Mouse (Mus musculus) neural tube, embryonic 12.5 days (tissue): ENCODE measurements around the gene Dlk2. TPM values are rescaled to one million over a fixed set of nuclear protein-coding genes. Genes with fewer than 3 reads are reported as not detected.

Source experiments
- ATAC-seq: fragments of 200-750 bp; cut with Nextera tagmentation; 2 replicates; pipeline ENCODE4 v1.8.0; 2017; ENCODE audit warnings: low read depth, mild to moderate bottlenecking, moderate TSS enrichment, moderate library complexity; ENCODE audit not compliant: low FRiP score
- H3K27ac ChIP-seq: fragments of 300-500 bp; sonication (generic); 2 replicates; pipeline ENCODE4 v1.5.1; 2016
- H3K27me3 ChIP-seq: fragments of 300-500 bp; sonication (generic); replicated peaks from 2 replicates; pipeline ENCODE4 v1.6.1; 2016; ENCODE audit warnings: mild to moderate bottlenecking
- H3K36me3 ChIP-seq: fragments of 300-500 bp; sonication (generic); 2 replicates; pipeline ENCODE4 v1.6.1; 2016; ENCODE audit warnings: mild to moderate bottlenecking
- H3K4me1 ChIP-seq: fragments of 300-500 bp; sonication (generic); 2 replicates; pipeline ENCODE4 v1.6.1; 2016
- H3K4me2 ChIP-seq: fragments of 300-500 bp; sonication (generic); replicated peaks from 2 replicates; pipeline ENCODE4 v1.6.1; 2016; ENCODE audit warnings: mild to moderate bottlenecking
- H3K4me3 ChIP-seq: fragments of 300-500 bp; sonication (generic); 2 replicates; pipeline ENCODE4 v1.5.1; 2016
- H3K9ac ChIP-seq: fragments of 300-500 bp; sonication (generic); 2 replicates; pipeline ENCODE4 v1.6.1; 2016; ENCODE audit warnings: mild to moderate bottlenecking
- H3K9me3 ChIP-seq: fragments of 300-500 bp; sonication (generic); 2 replicates; pipeline ENCODE4 v1.6.1; 2016; ENCODE audit warnings: mild to moderate bottlenecking
- WGBS: fragments of 180-500 bp; shearing (Covaris S2); methylation state at CpG from one replicate; pipeline ENCODE4 v1.1.7; 2016; 5-methylcytosine and 5-hydroxymethylcytosine counted together
- polyA plus RNA-seq: library from polyadenylated mRNA; unstranded; fragments of >200 nt; fragmentation: Nextera tagmentation; extraction: Ambion mirVana; gene quantifications from 2 replicates; pipeline ENCODE4 v1.2.1, GENCODE M21; 2016

Dlk2 gene
- polyA plus RNA-seq, 1 experiment from 2014 or later = 3.9 TPM

GRCm38 (mm10) chr17:46301892-46302291 is 4.7 kb downstream of the Dlk2 start:
- H3K27ac ChIP-seq = no peak overlapping the region

DNA sequence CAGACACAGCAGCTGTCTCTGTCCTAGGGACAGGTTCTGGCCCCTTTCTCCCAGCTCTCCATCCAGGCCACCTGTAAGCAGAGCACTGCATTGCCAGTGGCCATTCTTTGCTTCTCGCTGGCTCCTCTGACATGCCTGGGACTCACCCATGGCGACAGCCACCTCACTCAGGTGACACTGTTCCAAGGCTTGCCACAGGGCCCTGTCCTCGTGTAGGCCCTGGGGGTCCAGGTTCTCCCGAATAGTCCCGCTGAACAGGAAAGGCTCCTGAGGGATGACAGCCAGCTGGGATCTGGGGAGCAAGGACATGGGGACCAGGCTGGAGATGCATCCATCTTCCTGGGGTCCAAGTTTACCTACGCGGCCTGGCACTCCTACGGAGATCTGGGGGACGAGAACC is 7.0 kb downstream of the Dlk2 start:
- Histone ChIP-seq H3K4me3 (no peak overlapping the region), H3K4me2 (no peak overlapping the region), H3K9me3 (no peaks in the 10 kb centered on the region), H3K27ac (no peak overlapping the region), H3K36me3 (peaks cover 26% of the 10 kb centered on the region), H3K9ac (no peak overlapping the region), H3K4me1 (peaks cover 2% of the 10 kb centered on the region; the same call in 1 of the 2 replicates), H3K27me3 (peaks cover 14% of the 10 kb centered on the region)
- WGBS = 84% methylated on average over 9 of the region's 9 CpGs
- ATAC-seq = no peak

More at GRCm38 (mm10) chr17:46301892-46302291, 4.7 kb downstream of the Dlk2 start:
- Histone ChIP-seq H3K9me3 (no peaks in the 10 kb centered on the region), H3K9ac (no peak overlapping the region), H3K27me3 (peaks cover 33% of the 10 kb centered on the region), H3K4me1 (peaks cover 15% of the 10 kb centered on the region), H3K4me2 (no peak overlapping the region), H3K4me3 (no peak overlapping the region), H3K36me3 (peaks cover 24% of the 10 kb centered on the region)
- WGBS = 84% methylated on average over 12 of the region's 12 CpGs
- ATAC-seq = no peak

DNA sequence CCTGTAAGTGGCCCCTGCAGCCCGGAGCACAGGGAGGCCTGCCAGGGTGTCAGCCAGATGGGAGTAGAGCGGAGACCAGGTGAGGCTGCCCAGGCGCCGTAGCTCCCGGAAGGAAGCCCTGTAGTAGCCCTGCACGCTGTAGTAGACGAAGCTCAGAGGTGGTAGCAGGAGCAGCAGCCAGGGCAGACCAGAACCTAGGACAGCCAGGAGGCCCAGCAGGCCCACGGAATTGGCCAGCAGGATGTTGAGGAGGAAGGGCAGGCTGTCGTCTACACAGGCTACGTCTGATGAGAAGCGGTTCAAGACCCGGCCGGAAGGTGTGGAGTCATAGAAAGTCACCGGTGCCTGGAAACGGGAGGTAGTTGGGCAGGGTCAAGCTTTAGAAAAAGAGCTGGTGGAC is 9.7 kb downstream of the Dlk2 start:
- H3K4me3 ChIP-seq = no peak overlapping the region
- H3K27me3 ChIP-seq = no peaks in the 10 kb centered on the region
- 91% methylated on average over 15 of the region's 15 CpGs for WGBS
- no peak overlapping the region for H3K9ac ChIP-seq
- H3K9me3 ChIP-seq = no peaks in the 10 kb centered on the region
- no peak for ATAC-seq
- H3K27ac ChIP-seq = no peak overlapping the region
- no peak overlapping the region for H3K4me2 ChIP-seq
- H3K36me3 ChIP-seq = peaks cover 30% of the 10 kb centered on the region
- no peaks in the 10 kb centered on the region for H3K4me1 ChIP-seq

GRCm38 (mm10) chr17:46309835-46310234 is 12.6 kb downstream of the Dlk2 start:
- no peak for ATAC-seq
- Histone ChIP-seq H3K27me3 (no peaks in the 10 kb centered on the region), H3K9ac (no peak overlapping the region), H3K36me3 (peaks cover 19% of the 10 kb centered on the region), H3K4me1 (no peaks in the 10 kb centered on the region), H3K4me3 (no peak overlapping the region), H3K4me2 (no peak overlapping the region), H3K9me3 (no peaks in the 10 kb centered on the region), H3K27ac (no peak overlapping the region)
- 90% methylated on average over 12 of the region's 12 CpGs for WGBS

- WGBS = 87% methylated on average over 10 of the region's 10 CpGs
- no peaks in the 10 kb centered on the region for H3K9me3 ChIP-seq
- H3K4me3 ChIP-seq = no peak overlapping the region
- no peak overlapping the region for H3K27ac ChIP-seq
- no peaks in the 10 kb centered on the region for H3K4me1 ChIP-seq
- no peak for ATAC-seq
- no peak overlapping the region for H3K9ac ChIP-seq
- peaks cover 18% of the 10 kb centered on the region for H3K36me3 ChIP-seq
- no peaks in the 10 kb centered on the region for H3K27me3 ChIP-seq
- no peak overlapping the region for H3K4me2 ChIP-seq
Measured at GRCm38 (mm10) chr17:46310515-46310914, 13.3 kb downstream of the Dlk2 start.

GRCm38 (mm10) chr17:46313135-46313715 is 16.0 kb downstream of the Dlk2 start:
- H3K4me3 ChIP-seq = no peak overlapping the region
- 0 out of 2 replicates have a peak, but pooled peaks cover 4% of the 10 kb centered on the region for H3K36me3 ChIP-seq
- no peak for ATAC-seq
- H3K4me2 ChIP-seq = no peak overlapping the region
- H3K9me3 ChIP-seq = no peaks in the 10 kb centered on the region
- H3K27me3 ChIP-seq = no peaks in the 10 kb centered on the region
- H3K27ac ChIP-seq = no peak overlapping the region
- WGBS = 88% methylated on average over 9 of the region's 9 CpGs
- H3K9ac ChIP-seq = no peak overlapping the region
- H3K4me1 ChIP-seq = no peaks in the 10 kb centered on the region

DNA sequence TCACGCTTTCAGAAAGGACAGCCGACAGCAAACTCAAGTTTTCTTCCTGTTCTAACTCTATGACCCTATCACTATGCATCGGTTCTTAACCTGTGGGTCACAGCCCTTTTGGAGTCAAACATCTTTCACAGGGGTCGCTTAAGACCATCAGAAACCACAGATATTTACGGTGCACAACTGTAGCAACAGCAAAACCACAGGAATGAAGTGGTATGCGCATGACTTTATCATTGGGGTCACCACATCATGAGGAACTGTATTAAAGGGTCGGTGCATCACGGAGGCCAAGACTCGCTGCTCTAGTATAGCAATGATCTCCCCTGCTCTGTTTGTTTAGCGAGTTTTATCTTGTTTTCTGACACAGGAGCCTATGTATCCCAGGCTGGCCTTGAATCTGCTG is 18.6 kb downstream of the Dlk2 start:
- Histone ChIP-seq H3K4me2 (no peak overlapping the region), H3K9ac (no peak overlapping the region), H3K4me1 (no peaks in the 10 kb centered on the region), H3K9me3 (no peaks in the 10 kb centered on the region), H3K4me3 (no peak overlapping the region), H3K27ac (no peak overlapping the region), H3K36me3 (peaks cover 6% of the 10 kb centered on the region), H3K27me3 (no peaks in the 10 kb centered on the region)
- ATAC-seq = no peak
- WGBS = 91% methylated on average over 10 of the region's 10 CpGs

DNA sequence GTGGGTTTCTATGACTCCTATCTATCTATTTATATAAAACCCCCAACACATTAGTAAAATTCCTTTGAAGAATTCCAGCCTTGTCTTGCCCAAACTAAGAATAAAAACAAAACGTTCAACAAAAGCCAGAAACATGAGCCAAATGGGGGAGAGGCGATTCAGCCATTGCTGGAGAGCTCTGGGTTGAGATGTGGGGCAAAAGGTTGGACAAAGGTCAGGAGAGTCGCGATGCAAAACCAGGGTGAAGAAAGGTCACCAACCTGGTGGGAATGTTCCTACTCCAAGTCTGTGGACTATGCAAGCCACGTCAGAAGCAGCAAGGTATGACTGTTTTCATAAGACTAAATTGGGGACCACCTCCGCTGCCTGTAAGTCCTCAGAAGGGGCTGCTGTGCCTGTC is 23.3 kb downstream of the Dlk2 start:
- no peak overlapping the region for H3K4me3 ChIP-seq
- H3K27ac ChIP-seq = no peak overlapping the region
- H3K27me3 ChIP-seq = no peaks in the 10 kb centered on the region
- ATAC-seq = no peak
- H3K9me3 ChIP-seq = no peaks in the 10 kb centered on the region
- H3K36me3 ChIP-seq = peaks cover 34% of the 10 kb centered on the region
- 80% methylated on average over 6 of the region's 6 CpGs for WGBS
- no peak overlapping the region for H3K9ac ChIP-seq
- no peaks in the 10 kb centered on the region for H3K4me1 ChIP-seq
- H3K4me2 ChIP-seq = no peak overlapping the region

DNA sequence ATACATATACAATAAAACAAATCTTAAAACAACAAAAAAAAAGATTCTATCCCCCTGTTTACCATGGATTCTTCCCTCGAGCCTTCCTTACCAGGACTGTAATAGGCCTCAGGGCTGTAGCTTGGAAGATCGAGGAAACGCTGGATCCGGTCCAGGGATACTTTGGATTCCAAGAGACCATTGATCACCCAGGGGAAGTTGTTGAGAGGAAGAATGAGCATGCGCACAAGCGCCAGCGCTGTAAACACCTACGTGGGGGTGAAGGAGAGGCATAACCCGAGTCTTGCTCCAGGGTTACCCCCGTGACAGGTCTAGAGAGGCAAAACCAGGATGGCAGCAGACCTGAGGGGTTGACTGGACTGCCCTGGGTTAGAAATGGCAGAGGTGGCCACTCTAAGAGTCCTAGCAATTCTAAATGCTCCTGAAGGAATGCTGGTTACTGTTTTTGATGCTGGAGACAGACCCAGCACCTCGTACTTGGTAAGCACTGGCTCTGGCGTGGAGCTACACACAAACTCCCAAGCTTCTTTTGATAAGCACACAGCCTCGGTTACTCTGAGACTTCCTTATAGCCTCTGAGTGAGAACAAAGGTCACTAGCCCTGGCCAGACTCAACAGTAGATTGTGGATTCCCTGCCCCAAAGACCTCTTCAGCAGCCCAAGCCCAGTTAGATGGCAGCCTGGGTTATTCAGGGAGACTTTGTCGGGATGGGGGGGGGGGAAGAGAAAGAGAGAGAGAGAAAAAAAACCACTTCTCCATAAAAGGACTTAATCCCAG is 25.0 kb downstream of the Dlk2 start:
- WGBS = 87% methylated on average over 14 of the region's 14 CpGs
- no peak for ATAC-seq

DNA sequence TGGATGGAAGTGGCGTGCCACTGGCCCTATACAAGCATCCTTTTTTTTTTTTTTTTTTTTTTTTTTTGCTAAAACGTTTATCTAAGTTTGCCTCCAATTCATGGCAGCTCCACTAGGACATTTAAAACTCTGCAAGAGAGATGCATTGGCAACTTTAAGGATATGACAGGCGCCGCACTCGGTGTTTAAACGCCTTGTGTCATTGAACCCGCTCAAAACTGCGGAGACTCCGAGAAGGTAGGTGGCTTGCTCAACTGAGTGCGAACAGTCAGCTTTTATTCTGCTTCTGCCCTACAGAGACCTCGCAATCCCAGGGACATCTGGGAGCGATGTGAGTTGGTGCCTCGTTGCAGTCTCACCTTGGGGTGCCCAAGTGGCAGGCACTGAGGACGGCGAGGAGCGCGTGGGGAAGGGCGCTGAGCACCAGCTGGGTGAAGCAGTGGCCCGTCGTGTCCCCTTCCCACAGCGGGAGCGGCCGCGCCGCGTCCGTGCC is 30.2 kb downstream of the Dlk2 start:
- peak overlapping the region; percentile 72 for H3K4me3 ChIP-seq
- peak overlapping the region; percentile 82 for H3K4me2 ChIP-seq
- peaks cover 13% of the 10 kb centered on the region for H3K36me3 ChIP-seq
- 5% methylated on average over 26 of the region's 27 CpGs for WGBS
- H3K9ac ChIP-seq = peak overlapping the region; percentile 86
- H3K9me3 ChIP-seq = no peaks in the 10 kb centered on the region
- H3K4me1 ChIP-seq = peaks cover 3% of the 10 kb centered on the region
- ATAC-seq = no peak
- H3K27me3 ChIP-seq = no peaks in the 10 kb centered on the region
- peak overlapping the region; percentile 74 for H3K27ac ChIP-seq

More for the DNA sequence above, 25.0 kb downstream of the Dlk2 start:
- Histone ChIP-seq H3K27me3 (no peaks in the 10 kb centered on the region), H3K27ac (no peak overlapping the region), H3K36me3 (peaks cover 34% of the 10 kb centered on the region), H3K4me2 (no peak overlapping the region), H3K4me1 (peaks cover 3% of the 10 kb centered on the region), H3K4me3 (no peak overlapping the region), H3K9me3 (no peaks in the 10 kb centered on the region), H3K9ac (no peak overlapping the region)

DNA sequence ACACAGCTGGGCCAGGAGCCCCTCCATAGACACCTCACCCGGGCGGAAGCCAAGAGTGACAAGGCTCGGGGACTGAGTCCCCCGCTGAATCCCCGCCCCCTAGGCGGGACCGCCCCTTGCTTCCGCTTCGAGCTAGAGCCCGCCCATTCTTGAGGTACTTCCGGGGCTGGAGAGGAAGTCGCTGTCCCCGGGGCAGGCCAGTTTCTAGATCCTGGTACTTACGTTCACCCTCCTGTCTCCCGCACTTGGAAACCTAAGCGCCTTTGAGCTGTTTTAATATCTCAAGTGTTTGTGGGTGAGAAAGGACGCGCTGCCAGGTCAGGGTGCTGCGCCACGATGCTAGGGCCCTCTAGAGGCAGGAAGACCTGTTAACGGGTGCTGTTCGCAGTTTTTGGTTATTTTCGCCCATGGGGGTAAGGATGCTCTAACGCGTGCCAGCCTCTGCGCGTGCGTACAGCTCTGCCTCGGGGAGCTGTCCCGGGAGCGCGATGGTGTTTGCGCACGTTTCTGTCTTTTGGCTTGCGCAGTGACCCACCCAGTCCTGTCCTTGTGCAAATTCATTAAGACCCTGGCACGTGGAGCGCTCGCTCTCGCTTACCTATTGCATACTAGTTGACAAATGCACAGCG is 30.8 kb downstream of the Dlk2 start, which contains the start of gene Abcc10:
TSS of gene Abcc10 (minus strand) at position 447 of the 629 bp plus-strand sequence.
- ATAC-seq = peak; percentile 97
- Histone ChIP-seq H3K9me3 (no peaks in the 10 kb centered on the region), H3K9ac (peak within 1 kb of the TSS; percentile 86), H3K36me3 (peaks cover 8% of the 10 kb centered on the region), H3K4me3 (peak within 1 kb of the TSS; percentile 72), H3K27me3 (no peaks in the 10 kb centered on the region), H3K4me1 (peaks cover 3% of the 10 kb centered on the region), H3K27ac (peak within 1 kb of the TSS; percentile 74), H3K4me2 (peak within 1 kb of the TSS; percentile 82)
- under 1% methylated on average over 40 of the region's 40 CpGs for WGBS

DNA sequence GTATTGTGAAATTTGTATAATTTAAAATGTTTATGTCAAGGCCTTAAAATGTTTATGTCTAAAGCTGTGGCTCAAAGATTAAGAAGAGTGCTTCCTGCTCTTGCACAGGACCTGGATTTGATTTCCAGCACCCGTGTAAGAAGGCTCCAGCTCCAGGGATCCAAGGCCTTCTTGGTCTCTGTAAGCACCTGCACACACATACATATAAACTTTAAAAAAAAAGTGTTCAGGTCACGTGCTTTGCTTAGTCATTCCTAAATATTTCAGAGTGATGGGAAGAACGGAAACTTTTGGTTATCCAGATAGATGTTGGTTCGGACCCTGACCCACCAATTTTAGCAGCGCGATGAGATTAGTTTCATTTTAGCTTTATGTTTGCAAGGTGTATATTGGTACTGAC is 31.5 kb downstream of the Dlk2 start:
- H3K27me3 ChIP-seq = no peaks in the 10 kb centered on the region
- 73% methylated on average over 6 of the region's 6 CpGs for WGBS
- H3K9ac ChIP-seq = no peak overlapping the region
- H3K27ac ChIP-seq = no peak overlapping the region
- no peaks in the 10 kb centered on the region for H3K9me3 ChIP-seq
- peaks cover 3% of the 10 kb centered on the region for H3K4me1 ChIP-seq
- no peak overlapping the region for H3K4me3 ChIP-seq
- H3K4me2 ChIP-seq = peak overlapping the region; percentile 82
- no peak for ATAC-seq
- H3K36me3 ChIP-seq = peaks cover under 1% of the 10 kb centered on the region
